Mouse (Mus musculus) liver, embryonic 11.5 days (tissue): ENCODE measurements at regions not wholly inside any gene's neighbourhood (a gene's known extent, or its start where the extent isn't known, plus 50 kb on each side); places are given as distances from the start of the nearest gene placed in this dataset.

Experiments used
- ATAC-seq: fragments of 200-750 bp; cut with Nextera tagmentation; replicated peaks from 2 replicates; pipeline ENCODE4 v1.8.0; 2017; ENCODE audit warnings: moderate number of reproducible peaks, mild to moderate bottlenecking, moderate TSS enrichment, moderate library complexity; ENCODE audit not compliant: low FRiP score
- DNase-seq: peaks from one replicate; pipeline ENCODE4 v3.0.0-alpha.2; 2017; ENCODE audit warnings: low spot score
- H3K27ac ChIP-seq: fragments of 300-500 bp; sonication (generic); 2 replicates; pipeline ENCODE4 v1.5.1; 2014; ENCODE audit warnings: mild to moderate bottlenecking, low read depth, low read length, control low read depth
- H3K27me3 ChIP-seq: fragments of 300-500 bp; sonication (generic); replicated peaks from 2 replicates; pipeline ENCODE4 v1.6.1; 2014; ENCODE audit warnings: low read length, mixed read lengths; ENCODE audit not compliant: control insufficient read depth, insufficient read depth
- H3K36me3 ChIP-seq: fragments of 300-500 bp; sonication (generic); 2 replicates; pipeline ENCODE4 v1.6.1; 2014; ENCODE audit warnings: mild to moderate bottlenecking, low read length, moderate library complexity, mixed read lengths; ENCODE audit not compliant: control insufficient read depth, insufficient read depth
- H3K4me1 ChIP-seq: fragments of 300-500 bp; sonication (generic); replicated peaks from 2 replicates; pipeline ENCODE4 v1.6.1; 2014; ENCODE audit warnings: low read length, mixed read lengths; ENCODE audit not compliant: control insufficient read depth, insufficient read depth
- H3K4me2 ChIP-seq: fragments of 300-500 bp; sonication (generic); 2 replicates; pipeline ENCODE4 v1.6.1; 2014; ENCODE audit warnings: mild to moderate bottlenecking, control low read depth, moderate library complexity
- H3K4me3 ChIP-seq: fragments of 300-500 bp; sonication (generic); 2 replicates; pipeline ENCODE4 v1.5.1; 2014; ENCODE audit warnings: low read depth, low read length, control low read depth
- H3K9ac ChIP-seq: fragments of 300-500 bp; sonication (generic); 2 replicates; pipeline ENCODE4 v1.6.1; 2014; ENCODE audit warnings: low read depth, low read length, control low read depth
- H3K9me3 ChIP-seq: fragments of 300-500 bp; sonication (generic); 2 replicates; pipeline ENCODE4 v1.6.1; 2016; ENCODE audit warnings: low read length, inconsistent platforms, mixed read lengths; ENCODE audit not compliant: control insufficient read depth
- WGBS: fragments of 180-500 bp; shearing (Covaris S2); extraction: QIAGEN DNeasy Blood & Tissue Kit; methylation state at CpG from one replicate; pipeline ENCODE4 v1.1.7; 2014; 5-methylcytosine and 5-hydroxymethylcytosine counted together

DNA sequence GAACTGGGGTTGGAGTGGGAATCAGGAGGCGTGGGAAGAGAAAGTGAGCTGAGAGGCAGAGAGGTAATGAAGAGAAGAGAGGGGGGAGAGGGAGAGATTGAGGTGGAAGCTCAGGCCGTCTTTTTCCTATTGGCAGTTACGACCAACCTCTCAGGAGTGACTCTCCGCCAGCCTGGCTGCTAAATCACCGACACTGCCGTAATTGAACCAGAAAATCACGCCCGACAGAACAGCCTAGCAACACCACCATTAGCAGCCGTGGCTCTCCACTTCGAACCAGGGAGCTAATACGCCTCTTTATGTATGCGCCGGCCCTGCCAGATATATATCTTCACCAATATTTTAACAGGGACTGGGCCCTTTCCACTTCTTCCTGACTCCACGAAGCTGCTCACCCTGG is 173.5 kb upstream of the Prok2 start:
- H3K9me3 ChIP-seq: no peaks in the 10 kb centered on the region
- H3K36me3 ChIP-seq: no peaks in the 10 kb centered on the region
- no peak overlapping the region for H3K27ac ChIP-seq
- WGBS: 68% methylated on average over 14 of the region's 14 CpGs
- H3K9ac ChIP-seq: no peak overlapping the region
- peaks cover 14% of the 10 kb centered on the region for H3K27me3 ChIP-seq
- no peak for ATAC-seq
- no peak for DNase-seq
- H3K4me2 ChIP-seq: no peak overlapping the region
- H3K4me3 ChIP-seq: no peak overlapping the region
- H3K4me1 ChIP-seq: no peaks in the 10 kb centered on the region

GRCm38 (mm10) chr6:99898077-99898476 is 171.9 kb upstream of the Prok2 start:
- Histone ChIP-seq H3K4me2 (no peak overlapping the region), H3K9ac (no peak overlapping the region), H3K27me3 (peaks cover 14% of the 10 kb centered on the region), H3K27ac (no peak overlapping the region), H3K9me3 (no peaks in the 10 kb centered on the region), H3K4me3 (no peak overlapping the region), H3K4me1 (no peaks in the 10 kb centered on the region), H3K36me3 (no peaks in the 10 kb centered on the region)
- ATAC-seq (no peak), DNase-seq (no peak)
- WGBS: 79% methylated on average over 2 of the region's 2 CpGs

- Histone ChIP-seq H3K27me3 (peaks cover 13% of the 10 kb centered on the region), H3K9me3 (no peaks in the 10 kb centered on the region), H3K4me2 (no peak overlapping the region), H3K36me3 (no peaks in the 10 kb centered on the region), H3K4me3 (no peak overlapping the region), H3K9ac (no peak overlapping the region), H3K27ac (no peak overlapping the region), H3K4me1 (no peaks in the 10 kb centered on the region)
- ATAC-seq: no peak
- DNase-seq: no peak
- 82% methylated on average over 4 of the region's 4 CpGs for WGBS
Observed at GRCm38 (mm10) chr6:99895558-99895957, 169.4 kb upstream of the Prok2 start.

DNA sequence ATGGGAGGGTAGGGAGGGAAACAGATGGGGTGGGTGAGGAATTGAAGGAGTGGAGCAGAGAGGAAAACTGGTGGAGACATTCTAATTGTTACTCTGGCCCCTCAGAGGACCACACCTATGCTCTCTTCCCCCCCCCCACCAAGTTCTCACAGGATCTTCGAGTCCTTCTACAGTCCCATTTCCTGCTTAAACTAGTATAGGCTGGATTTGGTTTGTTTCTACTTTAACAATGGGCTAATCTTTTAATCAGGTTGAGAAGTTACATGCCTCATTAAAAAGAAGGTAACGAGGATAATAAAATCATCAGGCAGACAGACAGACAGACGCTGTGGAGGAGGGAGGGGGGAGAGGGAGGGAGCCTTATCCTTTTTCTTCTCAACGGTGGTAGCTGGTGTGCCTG is 167.7 kb upstream of the Prok2 start:
- 36% methylated on average over 4 of the region's 4 CpGs for WGBS
- H3K27me3 ChIP-seq: peaks cover 11% of the 10 kb centered on the region
- H3K4me2 ChIP-seq: no peak overlapping the region
- H3K4me3 ChIP-seq: no peak overlapping the region
- no peak overlapping the region for H3K9ac ChIP-seq
- DNase-seq (no peak), ATAC-seq (no peak)
- no peaks in the 10 kb centered on the region for H3K36me3 ChIP-seq
- no peaks in the 10 kb centered on the region for H3K4me1 ChIP-seq
- no peak overlapping the region for H3K27ac ChIP-seq
- no peaks in the 10 kb centered on the region for H3K9me3 ChIP-seq

- no peak overlapping the region for H3K9ac ChIP-seq
- H3K27ac ChIP-seq: no peak overlapping the region
- H3K4me3 ChIP-seq: no peak overlapping the region
- no peaks in the 10 kb centered on the region for H3K36me3 ChIP-seq
- no peak overlapping the region for H3K4me2 ChIP-seq
- H3K4me1 ChIP-seq: no peaks in the 10 kb centered on the region
- no peaks in the 10 kb centered on the region for H3K9me3 ChIP-seq
- 87% methylated on average over 9 of the region's 9 CpGs for WGBS
- ATAC-seq: no peak
- no peak for DNase-seq
- peaks cover 8% of the 10 kb centered on the region for H3K27me3 ChIP-seq
Observed at GRCm38 (mm10) chr6:99892204-99892603, 166.0 kb upstream of the Prok2 start.

DNA sequence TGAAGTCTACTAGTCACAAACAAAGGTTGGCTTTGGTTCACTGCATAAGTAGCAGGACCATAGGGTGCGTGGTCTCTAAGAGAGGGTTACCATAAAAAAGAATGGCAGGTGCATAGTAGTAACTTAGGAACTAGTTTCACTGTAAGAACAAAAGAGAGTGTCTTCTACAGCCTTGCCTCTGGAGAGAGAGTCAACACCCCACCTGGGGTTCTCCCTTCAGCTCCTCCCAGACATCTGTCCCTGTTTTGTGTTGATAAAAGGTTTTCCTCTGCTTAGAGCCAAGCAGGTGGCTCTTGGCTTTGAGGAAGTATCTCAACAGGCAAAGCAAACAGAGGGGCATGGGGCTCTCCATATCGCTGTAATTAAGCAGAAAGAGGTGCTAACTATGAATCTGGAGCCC is 165.6 kb upstream of the Prok2 start:
- no peaks in the 10 kb centered on the region for H3K9me3 ChIP-seq
- no peak overlapping the region for H3K4me3 ChIP-seq
- WGBS: 54% methylated on average over 2 of the region's 2 CpGs
- H3K4me1 ChIP-seq: no peaks in the 10 kb centered on the region
- no peak overlapping the region for H3K27ac ChIP-seq
- no peak overlapping the region for H3K4me2 ChIP-seq
- DNase-seq: no peak
- H3K36me3 ChIP-seq: no peaks in the 10 kb centered on the region
- H3K9ac ChIP-seq: no peak overlapping the region
- ATAC-seq: no peak
- H3K27me3 ChIP-seq: peaks cover 7% of the 10 kb centered on the region

GRCm38 (mm10) chr6:99890805-99891204 is 164.6 kb upstream of the Prok2 start:
- peaks cover 7% of the 10 kb centered on the region for H3K27me3 ChIP-seq
- no peak for ATAC-seq

DNA sequence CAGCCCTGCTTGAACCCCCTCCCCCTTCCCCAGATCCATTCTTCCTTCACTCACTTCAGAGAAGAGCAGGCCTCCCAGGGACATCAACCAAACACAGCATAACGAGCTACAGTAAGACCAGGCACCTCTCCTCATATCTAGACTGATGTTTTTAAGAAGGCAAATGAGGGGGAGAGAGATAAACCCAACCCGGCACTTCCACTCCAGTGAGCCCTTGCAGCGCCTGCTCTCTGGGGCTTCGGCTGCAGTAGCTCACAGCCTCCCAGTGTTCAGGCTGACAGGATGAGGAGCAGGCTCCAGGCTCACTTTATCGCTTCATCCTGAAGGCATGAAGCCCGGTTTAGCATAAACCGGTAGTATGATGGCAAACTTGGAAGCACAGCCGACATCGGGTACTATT is 162.9 kb upstream of the Prok2 start:
- H3K4me1 ChIP-seq: peaks cover 3% of the 10 kb centered on the region; the same call in 1 of the 2 replicates
- WGBS: 28% methylated on average over 9 of the region's 9 CpGs
- peaks cover 11% of the 10 kb centered on the region for H3K27me3 ChIP-seq
- no peak for ATAC-seq
- H3K36me3 ChIP-seq: no peaks in the 10 kb centered on the region
- no peak overlapping the region for H3K27ac ChIP-seq
- no peak overlapping the region for H3K4me2 ChIP-seq
- no peak overlapping the region for H3K4me3 ChIP-seq
- H3K9me3 ChIP-seq: no peaks in the 10 kb centered on the region
- no peak overlapping the region for H3K9ac ChIP-seq
- DNase-seq: no peak

More at GRCm38 (mm10) chr6:99890805-99891204, 164.6 kb upstream of the Prok2 start:
- Histone ChIP-seq H3K9me3 (no peaks in the 10 kb centered on the region), H3K4me1 (no peaks in the 10 kb centered on the region), H3K4me2 (no peak overlapping the region), H3K9ac (no peak overlapping the region), H3K36me3 (no peaks in the 10 kb centered on the region), H3K27ac (no peak overlapping the region), H3K4me3 (no peak overlapping the region)
- DNase-seq: no peak
- WGBS: 76% methylated on average over 5 of the region's 5 CpGs

- Histone ChIP-seq H3K4me2 (no peak overlapping the region), H3K4me1 (peaks cover 3% of the 10 kb centered on the region; the same call in 1 of the 2 replicates), H3K9ac (no peak overlapping the region), H3K9me3 (no peaks in the 10 kb centered on the region), H3K4me3 (no peak overlapping the region), H3K36me3 (no peaks in the 10 kb centered on the region), H3K27ac (no peak overlapping the region), H3K27me3 (peaks cover 11% of the 10 kb centered on the region)
- 63% methylated on average over 8 of the region's 8 CpGs for WGBS
- DNase-seq (no peak), ATAC-seq (no peak)
Observed at GRCm38 (mm10) chr6:99887904-99888303, 161.7 kb upstream of the Prok2 start.
